Mouse (Mus musculus) heart, embryonic 10.5 days (tissue): ENCODE measurements around the gene Reg4. TPM values are rescaled to one million over a fixed set of nuclear protein-coding genes. Genes with fewer than 3 reads are reported as not detected.

Experiments used
- DNase-seq: peaks from one replicate; pipeline ENCODE4 v3.0.0-alpha.2; 2017; ENCODE audit warnings: low spot score
- H3K27ac ChIP-seq: fragments of 300-500 bp; sonication (generic); 2 replicates; pipeline ENCODE4 v1.5.1; 2016; ENCODE audit warnings: mild to moderate bottlenecking
- H3K27me3 ChIP-seq: fragments of 300-500 bp; sonication (generic); 2 replicates; pipeline ENCODE4 v1.6.1; 2016; ENCODE audit warnings: mild to moderate bottlenecking; ENCODE audit not compliant: poor library complexity, insufficient read depth, severe bottlenecking
- H3K36me3 ChIP-seq: fragments of 300-500 bp; sonication (generic); 2 replicates; pipeline ENCODE4 v1.6.1; 2016; ENCODE audit warnings: mild to moderate bottlenecking, moderate library complexity
- H3K4me1 ChIP-seq: fragments of 300-500 bp; sonication (generic); 2 replicates; pipeline ENCODE4 v1.6.1; 2016; ENCODE audit warnings: mild to moderate bottlenecking
- H3K4me3 ChIP-seq: fragments of 300-500 bp; sonication (generic); 2 replicates; pipeline ENCODE4 v1.5.1; 2016; ENCODE audit warnings: mild to moderate bottlenecking, moderate library complexity
- H3K9me3 ChIP-seq: fragments of 300-500 bp; sonication (generic); 2 replicates; pipeline ENCODE4 v1.6.1; 2016; ENCODE audit warnings: mild to moderate bottlenecking, moderate library complexity
- WGBS: fragments of 180-500 bp; shearing (Covaris S2); methylation state at CpG from one replicate; pipeline ENCODE4 v1.1.7; 2016; 5-methylcytosine and 5-hydroxymethylcytosine counted together
- polyA plus RNA-seq: library from polyadenylated mRNA; unstranded; fragments of >200 nt; fragmentation: Nextera tagmentation; extraction: Ambion mirVana; gene quantifications from 2 replicates; pipeline ENCODE4 v1.2.1, GENCODE M21; 2016

Reg4 gene
- not detected in 2 replicates for polyA plus RNA-seq

DNA sequence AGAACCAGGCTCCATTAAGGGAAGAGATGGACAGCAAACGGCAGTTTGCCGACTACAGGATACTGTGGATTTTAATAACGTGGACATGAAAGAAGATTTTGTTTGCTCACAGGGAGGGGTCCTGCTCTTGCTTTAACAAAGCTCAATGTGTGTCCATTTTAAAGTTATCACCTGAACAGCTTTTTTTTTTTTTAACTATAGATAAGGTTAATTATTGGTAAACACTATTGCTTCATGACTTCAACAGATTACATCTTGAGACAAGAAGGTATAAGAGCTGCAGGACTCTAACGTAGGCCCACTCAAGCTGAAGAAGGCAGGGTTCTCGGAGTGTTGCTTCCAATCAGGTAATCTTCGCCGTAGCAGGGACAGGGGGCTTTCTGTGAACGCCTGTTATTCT lies at the start of gene Reg4:
Gene Reg4 (plus strand): TSS at position 301 of the 400 bp plus-strand sequence.
- H3K4me1 ChIP-seq = peaks cover 7% of the 10 kb centered on the region
- no peak within 1 kb of the TSS for H3K4me3 ChIP-seq
- no peak for DNase-seq
- no peaks in the 10 kb centered on the region for H3K9me3 ChIP-seq
- WGBS = 77% methylated on average over 8 of the region's 8 CpGs
- no peaks in the 10 kb centered on the region for H3K27me3 ChIP-seq
- H3K36me3 ChIP-seq = no peaks in the 10 kb centered on the region
- H3K27ac ChIP-seq = no peak within 1 kb of the TSS

DNA sequence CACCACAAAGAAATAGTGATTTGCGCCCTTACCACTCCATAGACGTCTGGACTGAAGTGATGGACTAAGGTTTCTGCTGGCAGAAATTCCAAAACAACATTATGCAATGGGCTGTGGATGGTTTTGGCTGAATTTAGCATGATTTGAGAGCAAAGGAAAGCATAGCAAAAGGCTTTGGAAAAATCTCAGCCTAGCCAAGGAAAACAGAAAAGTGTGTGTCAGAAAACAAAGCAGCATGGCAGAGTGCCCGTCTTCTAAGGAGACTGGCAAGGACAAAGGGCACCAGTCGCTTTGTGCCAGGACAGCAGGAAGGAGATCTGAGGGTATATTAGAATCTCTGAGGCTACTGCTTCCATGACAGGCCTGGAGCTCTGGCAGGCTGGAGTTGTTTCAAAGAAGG lies 43.6 kb upstream of the Reg4 start:
- H3K9me3 ChIP-seq = no peaks in the 10 kb centered on the region
- H3K27me3 ChIP-seq = no peaks in the 10 kb centered on the region
- DNase-seq = no peak
- no peak overlapping the region for H3K4me3 ChIP-seq
- WGBS = 74% methylated on average over 4 of the region's 4 CpGs
- H3K4me1 ChIP-seq = no peaks in the 10 kb centered on the region
- H3K27ac ChIP-seq = no peak overlapping the region
- H3K36me3 ChIP-seq = no peaks in the 10 kb centered on the region

- peak; percentile 81 for DNase-seq
- 21% methylated on average over 7 of the region's 7 CpGs for WGBS
- Histone ChIP-seq H3K9me3 (no peaks in the 10 kb centered on the region), H3K4me3 (no peak overlapping the region), H3K4me1 (no peaks in the 10 kb centered on the region), H3K27me3 (no peaks in the 10 kb centered on the region), H3K27ac (no peak overlapping the region), H3K36me3 (no peaks in the 10 kb centered on the region)
Measured at GRCm38 (mm10) chr3:98180805-98181204, 41.2 kb upstream of the Reg4 start.

- no peaks in the 10 kb centered on the region for H3K27me3 ChIP-seq
- 71% methylated on average over 10 of the region's 10 CpGs for WGBS
- no peak overlapping the region for H3K4me3 ChIP-seq
- H3K36me3 ChIP-seq = no peaks in the 10 kb centered on the region
- H3K9me3 ChIP-seq = no peaks in the 10 kb centered on the region
- no peaks in the 10 kb centered on the region for H3K4me1 ChIP-seq
- no peak for DNase-seq
- no peak overlapping the region for H3K27ac ChIP-seq
Measured at GRCm38 (mm10) chr3:98185163-98185714, 36.7 kb upstream of the Reg4 start.

GRCm38 (mm10) chr3:98187777-98188176 lies 34.2 kb upstream of the Reg4 start:
- Histone ChIP-seq H3K36me3 (no peaks in the 10 kb centered on the region), H3K4me1 (no peaks in the 10 kb centered on the region), H3K9me3 (no peaks in the 10 kb centered on the region), H3K27ac (no peak overlapping the region), H3K27me3 (no peaks in the 10 kb centered on the region), H3K4me3 (no peak overlapping the region)
- DNase-seq = no peak
- WGBS = 84% methylated on average over 3 of the region's 3 CpGs

DNA sequence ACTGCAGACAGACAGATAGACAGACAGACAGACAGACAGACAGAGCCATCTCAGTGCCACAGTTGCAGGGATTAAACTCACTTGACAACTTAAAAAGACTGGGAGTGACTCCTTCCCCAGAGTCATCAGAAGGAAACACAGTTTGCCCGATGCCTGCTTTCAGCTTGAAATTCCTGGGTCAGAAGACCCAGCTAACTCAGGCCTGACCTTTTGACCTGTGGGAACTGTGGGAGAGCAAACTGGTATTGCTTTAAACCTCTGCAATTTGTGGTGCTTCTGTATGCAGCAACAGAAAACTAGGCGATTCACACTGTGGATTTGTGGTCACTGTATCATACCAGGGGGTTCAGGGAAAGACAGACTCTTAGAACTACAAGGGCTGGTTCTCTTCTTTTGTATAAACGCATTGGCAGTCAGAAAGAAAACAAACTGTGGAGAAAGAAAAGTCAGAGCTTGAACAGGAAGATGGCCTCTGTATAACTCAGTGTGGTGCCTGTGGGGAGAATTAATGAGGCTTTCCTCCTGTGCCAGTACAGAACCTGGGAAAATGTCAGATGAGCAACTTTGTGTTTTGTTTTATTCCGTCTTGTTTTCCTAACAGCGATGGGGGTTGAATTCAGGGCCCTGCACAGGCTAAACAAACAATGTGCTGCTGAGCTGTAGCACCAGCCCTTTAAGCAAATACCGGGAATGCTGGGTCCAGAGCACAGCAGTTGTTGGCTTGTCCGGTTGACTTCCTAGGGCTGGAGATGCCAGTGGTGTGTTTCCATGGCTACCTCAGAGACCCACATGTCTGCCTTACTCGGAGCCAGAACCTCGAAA lies 24.0 kb upstream of the Reg4 start:
- WGBS = 35% methylated on average over 9 of the region's 9 CpGs
- Histone ChIP-seq H3K36me3 (no peaks in the 10 kb centered on the region), H3K4me3 (no peak overlapping the region), H3K27me3 (no peaks in the 10 kb centered on the region), H3K27ac (peak overlapping the region; percentile 47), H3K9me3 (no peaks in the 10 kb centered on the region), H3K4me1 (peaks cover 17% of the 10 kb centered on the region; the same call in 1 of the 2 replicates)
- no peak for DNase-seq

DNA sequence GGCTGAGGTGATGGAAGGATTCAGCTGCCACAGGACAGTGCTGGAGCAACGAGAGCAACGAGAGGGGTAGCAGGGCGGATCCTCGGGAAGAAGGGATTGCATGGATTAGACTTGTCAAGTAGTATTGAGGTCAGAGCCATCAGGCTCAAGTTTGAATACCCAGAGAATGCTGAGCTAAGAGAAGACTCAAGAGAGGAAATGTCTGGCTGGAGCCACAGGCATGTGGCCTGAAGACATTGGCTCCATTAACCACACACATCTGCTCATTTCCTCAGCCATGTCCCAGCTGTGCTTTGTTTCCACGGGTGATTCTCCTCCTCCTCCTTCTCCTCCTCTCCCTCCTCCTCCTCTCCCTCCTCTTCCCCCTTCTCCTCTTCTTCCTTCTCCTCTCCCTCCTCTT lies 22.2 kb upstream of the Reg4 start:
- WGBS = 61% methylated on average over 5 of the region's 5 CpGs
- H3K9me3 ChIP-seq = no peaks in the 10 kb centered on the region
- DNase-seq = no peak
- no peak overlapping the region for H3K27ac ChIP-seq
- H3K36me3 ChIP-seq = no peaks in the 10 kb centered on the region
- no peak overlapping the region for H3K4me3 ChIP-seq
- H3K27me3 ChIP-seq = no peaks in the 10 kb centered on the region
- H3K4me1 ChIP-seq = peaks cover 26% of the 10 kb centered on the region; the same call in 1 of the 2 replicates

- Histone ChIP-seq H3K36me3 (no peaks in the 10 kb centered on the region), H3K9me3 (no peaks in the 10 kb centered on the region), H3K4me3 (no peak overlapping the region), H3K27ac (no peak overlapping the region), H3K4me1 (peaks cover 17% of the 10 kb centered on the region; the same call in 1 of the 2 replicates), H3K27me3 (no peaks in the 10 kb centered on the region)
- WGBS = 55% methylated on average over 5 of the region's 5 CpGs
- peak; percentile 73 for DNase-seq
Measured at GRCm38 (mm10) chr3:98203282-98203681, 18.7 kb upstream of the Reg4 start.

DNA sequence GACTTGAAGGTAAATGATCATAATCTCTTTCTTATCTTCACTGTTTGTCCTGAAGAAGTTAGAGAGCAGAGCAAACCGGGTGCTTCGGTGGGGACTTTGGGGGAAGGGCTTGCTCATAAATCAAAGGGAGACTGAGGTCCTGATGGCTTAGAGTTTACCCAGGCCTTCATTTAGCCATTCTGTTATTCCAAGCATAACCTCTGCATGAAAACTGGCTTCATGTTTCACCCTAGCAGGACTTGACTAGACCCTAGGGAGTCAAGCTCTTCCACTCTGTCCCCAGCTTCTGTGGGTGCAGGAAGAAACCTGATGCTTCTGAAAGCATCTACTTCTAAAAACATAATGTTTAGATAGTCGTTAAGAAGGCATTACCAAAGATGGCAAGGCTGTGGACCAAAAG lies 15.0 kb upstream of the Reg4 start:
- no peak for DNase-seq
- Histone ChIP-seq H3K9me3 (no peaks in the 10 kb centered on the region), H3K27ac (no peak overlapping the region), H3K4me1 (peaks cover 12% of the 10 kb centered on the region; the same call in 1 of the 2 replicates), H3K36me3 (no peaks in the 10 kb centered on the region), H3K4me3 (no peak overlapping the region), H3K27me3 (no peaks in the 10 kb centered on the region)
- 42% methylated on average over 3 of the region's 3 CpGs for WGBS

DNA sequence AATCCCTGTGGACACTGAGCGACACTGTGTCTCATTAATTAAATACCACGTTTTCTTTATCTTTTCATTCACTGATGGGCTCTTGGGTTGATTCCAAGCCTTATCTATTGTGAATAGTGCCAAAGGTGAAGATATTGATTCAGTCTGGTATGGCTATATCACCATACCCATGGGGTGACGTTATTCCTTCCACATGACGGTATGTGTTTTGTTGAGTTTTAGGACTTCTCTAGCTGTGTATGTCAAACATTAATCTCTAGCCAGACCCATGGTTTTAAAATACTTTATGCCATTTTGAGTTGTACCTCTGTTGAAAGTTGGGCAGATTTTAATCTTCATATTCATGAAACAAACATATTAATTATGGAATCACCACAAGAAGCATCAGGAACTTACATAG lies 12.8 kb upstream of the Reg4 start:
- no peak for DNase-seq
- Histone ChIP-seq H3K4me1 (no peaks in the 10 kb centered on the region), H3K36me3 (no peaks in the 10 kb centered on the region), H3K9me3 (no peaks in the 10 kb centered on the region), H3K27ac (no peak overlapping the region), H3K27me3 (no peaks in the 10 kb centered on the region), H3K4me3 (no peak overlapping the region)
- 78% methylated on average over 4 of the region's 4 CpGs for WGBS

DNA sequence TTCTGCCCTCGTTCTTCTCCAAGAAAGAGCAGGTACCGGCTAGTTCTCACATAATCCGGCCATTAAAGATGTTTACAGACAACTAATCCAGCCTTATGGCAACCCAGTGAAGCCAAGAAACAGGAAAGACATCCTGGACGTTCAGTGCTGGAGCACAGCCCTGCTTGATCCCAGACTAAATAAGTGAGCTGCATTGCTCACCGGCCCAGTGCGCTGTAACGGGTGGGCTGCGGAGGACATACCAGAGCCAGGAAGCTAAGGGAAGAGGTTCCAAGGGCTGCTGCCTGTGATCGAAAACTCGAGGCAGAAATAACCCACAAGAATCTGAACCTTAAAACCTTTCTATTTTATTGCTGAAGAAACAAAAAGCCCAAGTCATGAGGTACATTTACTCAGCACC lies 11.1 kb upstream of the Reg4 start:
- DNase-seq = no peak
- Histone ChIP-seq H3K27me3 (no peaks in the 10 kb centered on the region), H3K4me3 (no peak overlapping the region), H3K9me3 (no peaks in the 10 kb centered on the region), H3K4me1 (no peaks in the 10 kb centered on the region), H3K27ac (no peak overlapping the region), H3K36me3 (no peaks in the 10 kb centered on the region)
- WGBS = 72% methylated on average over 10 of the region's 10 CpGs

DNA sequence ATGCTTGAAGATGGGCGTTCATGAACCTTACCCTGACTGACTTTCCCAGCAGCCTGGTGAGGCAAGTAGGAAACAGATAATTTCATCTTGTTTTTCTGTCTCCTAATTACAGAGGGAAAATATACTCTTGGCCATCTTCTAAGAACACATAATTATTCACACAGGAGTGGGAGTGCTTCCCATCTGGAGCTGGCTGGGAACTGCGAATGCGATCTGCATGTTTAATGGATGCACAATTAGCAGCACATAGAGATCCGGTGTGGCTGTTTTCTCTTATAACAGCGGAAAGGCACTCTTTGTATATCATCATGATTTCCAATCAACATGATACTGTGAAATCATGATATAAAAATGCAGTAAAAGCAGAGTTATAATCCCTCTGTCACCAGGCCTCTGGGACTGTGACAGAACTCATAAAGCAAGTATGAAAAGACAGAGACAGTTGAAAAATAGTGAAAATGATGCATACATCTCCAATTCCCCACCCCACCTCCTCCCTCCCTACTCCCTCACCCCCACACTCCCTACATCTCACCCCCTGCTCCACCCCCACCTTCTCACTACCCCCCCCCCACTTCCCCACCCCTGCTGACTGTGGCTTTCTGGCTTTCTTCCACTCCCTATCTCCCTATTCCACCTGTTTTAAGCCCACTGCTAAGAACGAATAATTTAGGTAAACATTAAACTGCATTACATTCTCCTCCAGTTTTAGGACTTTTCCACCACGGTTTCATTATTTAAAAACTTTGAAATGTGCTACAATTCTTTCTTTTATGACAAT lies 10.5 kb upstream of the Reg4 start:
- no peak overlapping the region for H3K27ac ChIP-seq
- H3K4me1 ChIP-seq = no peaks in the 10 kb centered on the region
- WGBS = 79% methylated on average over 7 of the region's 7 CpGs
- no peaks in the 10 kb centered on the region for H3K36me3 ChIP-seq
- H3K9me3 ChIP-seq = no peaks in the 10 kb centered on the region
- no peaks in the 10 kb centered on the region for H3K27me3 ChIP-seq
- H3K4me3 ChIP-seq = no peak overlapping the region
- DNase-seq = no peak

GRCm38 (mm10) chr3:98216296-98216695 lies 5.7 kb upstream of the Reg4 start:
- Histone ChIP-seq H3K27ac (no peak overlapping the region), H3K27me3 (no peaks in the 10 kb centered on the region), H3K9me3 (no peaks in the 10 kb centered on the region), H3K4me1 (no peaks in the 10 kb centered on the region), H3K4me3 (no peak overlapping the region), H3K36me3 (no peaks in the 10 kb centered on the region)
- DNase-seq = no peak
- WGBS = 73% methylated on average over 3 of the region's 3 CpGs
